Mouse (Mus musculus) spleen, adult 2 months (tissue): Measurements from ENCODE around the gene Grhl3.

Source experiments
- CTCF ChIP-seq: fragments of 200-500 bp; IDR thresholded peaks from 2 replicates; pipeline ENCODE4 v1.5.1; 2011; ENCODE audit warnings: mild to moderate bottlenecking, inconsistent platforms; ENCODE audit not compliant: insufficient read depth, insufficient read length, insufficient replicate concordance; ENCODE audit errors: extremely low read depth
- POLR2A ChIP-seq: fragments of 200-500 bp; IDR thresholded peaks from 2 replicates; pipeline ENCODE4 v1.6.1; 2011; ENCODE audit warnings: low read depth, low read length, inconsistent platforms

GRCm38 (mm10) chr4:135622290-135622689 is 48.9 kb upstream of the Grhl3 start:
- TF ChIP-seq CTCF (no peak), POLR2A (no peak)
